Mouse (Mus musculus) cerebellum, adult 18-20 months (tissue): ENCODE data around the gene Mybpc2.
A peak's percentile ranks its signal among the peaks of the same experiment; 100 is the strongest.

Experiments
- DNase-seq, 2 experiments: peaks; one replicate each; pipeline ENCODE4 v3.0.0; 2021

Mybpc2 gene

DNA sequence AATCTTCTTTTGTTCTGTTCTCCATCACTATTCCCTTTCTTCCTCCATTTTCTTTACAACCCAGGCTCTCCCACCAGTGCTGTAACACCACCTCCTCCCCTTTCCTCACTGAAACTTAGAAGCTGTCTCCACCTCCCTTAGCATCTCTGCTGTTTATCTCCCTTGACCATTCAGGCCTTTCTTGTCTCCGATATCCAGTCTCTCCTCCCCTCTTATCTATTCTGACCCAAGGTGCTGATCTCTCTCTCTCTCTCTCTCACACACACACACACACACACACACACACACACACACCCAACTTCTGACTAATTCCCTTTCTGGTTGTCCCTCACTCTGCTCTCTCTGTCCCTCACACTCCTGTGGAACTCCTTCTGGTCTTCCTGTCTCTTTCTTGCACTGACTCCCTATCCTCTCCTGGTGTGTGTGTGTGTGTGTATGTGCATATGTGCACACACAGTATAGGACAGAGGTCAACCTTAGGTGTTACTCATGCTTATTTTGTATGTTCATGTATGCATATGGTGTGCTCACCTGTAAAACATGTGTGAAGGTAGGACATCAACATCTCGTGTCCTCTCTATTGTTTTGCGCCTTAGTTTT lies 41.5 kb downstream of the Mybpc2 start:
- DNase-seq = no peak

DNA sequence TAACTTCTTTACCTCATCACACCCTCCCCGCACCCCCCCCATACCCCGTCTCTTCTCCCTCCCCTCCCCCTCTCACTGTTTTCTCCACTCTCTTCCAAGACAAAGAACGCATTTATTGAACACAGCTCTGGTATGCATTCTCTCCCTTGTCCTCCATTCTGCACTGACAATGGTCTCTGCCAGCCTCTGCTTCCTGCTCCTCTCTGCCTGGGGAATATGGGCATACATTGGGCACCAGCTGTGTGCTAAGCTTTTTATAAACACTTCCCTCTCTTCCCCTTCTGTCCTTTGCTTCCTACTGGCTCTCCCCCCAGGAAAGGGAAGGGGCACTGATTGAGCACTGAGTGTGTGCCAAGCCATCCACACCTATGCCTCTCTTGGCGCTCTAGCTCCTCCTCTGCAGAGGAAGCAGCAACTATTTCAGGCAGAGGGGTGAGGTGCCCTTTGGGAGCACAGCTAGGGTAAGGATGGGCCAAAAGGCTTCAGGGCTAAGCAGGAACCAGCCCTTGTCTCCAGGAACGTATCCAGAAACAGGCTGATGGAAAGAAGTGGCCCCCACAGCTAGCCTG lies 49.3 kb downstream of the Mybpc2 start:
- DNase-seq = peak in 1 of 2 experiments; percentile 12

DNA sequence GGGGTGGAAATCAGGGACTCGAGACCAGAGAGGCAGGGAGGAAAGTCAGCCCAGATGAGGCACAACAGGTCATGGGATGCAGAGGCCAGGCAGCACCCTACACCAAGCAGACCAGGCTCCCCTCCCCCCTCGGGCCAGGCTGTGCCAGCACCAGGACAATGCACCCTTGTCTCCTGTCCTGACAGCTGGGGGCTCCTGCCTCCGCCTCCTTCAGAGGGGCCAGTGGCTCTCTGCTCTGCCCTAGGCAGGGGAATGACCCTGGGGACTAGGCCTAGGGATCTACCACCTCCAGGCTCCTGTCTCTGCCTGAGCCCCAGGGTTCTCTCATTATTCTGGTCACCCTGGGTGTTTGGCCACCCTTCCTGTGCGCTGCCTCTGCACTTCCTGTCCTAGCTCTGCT lies 50.0 kb downstream of the Mybpc2 start:
- DNase-seq = peak; percentile 56 to 63

DNA sequence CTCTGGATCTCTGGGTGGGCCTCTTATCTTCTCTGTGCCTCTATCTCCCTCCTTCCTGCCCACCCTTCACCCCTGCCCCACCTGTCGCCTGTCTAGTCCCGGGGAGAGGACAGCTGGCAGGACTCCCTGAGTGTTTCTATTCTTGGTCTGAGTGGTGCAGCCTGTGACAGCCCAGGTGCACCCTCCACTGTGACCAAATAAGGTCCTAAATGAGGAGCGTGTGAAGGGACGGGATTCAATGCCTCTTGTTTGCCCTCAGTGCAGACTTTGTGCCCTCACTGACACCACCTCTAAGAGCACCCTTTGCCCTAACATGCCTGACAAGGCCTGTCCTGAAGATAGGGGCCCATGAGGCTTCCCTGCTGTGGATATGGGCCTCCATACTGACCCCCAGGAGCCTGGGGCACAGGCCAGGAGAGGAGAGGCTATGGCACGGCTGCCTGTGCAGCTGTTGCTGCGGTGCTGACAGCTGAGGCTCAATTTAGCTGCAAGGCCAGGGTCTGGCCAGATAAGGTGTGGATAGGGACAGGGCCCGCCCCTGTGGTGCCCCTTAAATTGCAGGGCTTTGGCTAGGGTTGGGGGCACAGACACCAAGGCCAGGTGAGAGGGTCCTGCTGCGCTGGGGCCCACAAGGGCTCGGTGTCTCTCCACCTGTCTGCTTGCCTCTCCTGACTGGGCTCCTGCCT lies 51.4 kb downstream of the Mybpc2 start:
- DNase-seq = peak; percentile 42 to 54

DNA sequence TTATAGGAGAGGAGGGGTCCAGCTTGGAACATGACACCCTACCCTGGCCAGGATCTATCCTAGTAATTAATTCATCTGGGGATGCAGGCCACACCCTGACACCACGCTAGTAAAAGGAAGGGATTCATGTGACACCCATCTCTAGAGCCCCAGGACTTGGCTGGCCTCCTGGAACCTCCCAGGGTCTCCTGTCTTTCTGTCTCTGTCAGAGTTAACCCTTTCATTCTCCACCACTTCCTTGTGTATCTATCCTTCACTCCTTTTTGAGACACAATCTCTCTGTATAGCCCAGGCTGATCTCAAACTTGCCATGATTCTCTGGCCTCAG lies 51.9 kb downstream of the Mybpc2 start:
- DNase-seq = no peak

DNA sequence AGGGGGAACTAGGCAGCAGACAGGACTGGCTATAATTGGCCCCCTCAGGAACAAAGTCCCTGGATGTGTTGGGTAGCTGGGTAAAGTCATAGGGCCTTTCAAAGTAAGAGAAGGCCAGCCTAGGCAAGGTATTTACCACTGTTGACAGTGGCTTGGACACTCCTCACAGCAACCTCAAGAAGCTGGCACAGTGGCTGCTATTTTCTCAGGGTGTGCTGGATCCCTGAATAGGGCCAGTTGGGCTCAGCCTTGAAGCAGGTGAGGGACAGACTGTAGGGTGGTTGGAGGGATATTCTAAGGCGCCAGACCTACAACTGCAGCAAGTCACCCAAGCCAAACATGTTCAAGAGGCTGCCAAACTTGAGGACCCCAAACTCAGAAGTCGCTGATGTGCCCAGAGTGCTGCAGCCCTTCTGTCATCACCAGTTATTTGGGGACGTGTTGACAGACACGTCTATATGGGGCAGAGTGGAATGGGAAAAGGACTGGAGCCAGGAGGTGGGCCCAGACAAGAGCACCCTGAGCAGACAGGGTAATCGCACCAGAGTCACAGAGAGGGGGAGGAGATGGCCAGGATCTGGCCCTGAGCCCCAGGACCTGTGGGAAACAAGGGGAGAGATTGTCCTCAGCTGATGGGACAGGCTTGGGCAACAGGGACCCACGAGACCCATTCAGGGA lies 52.4 kb downstream of the Mybpc2 start:
- peak; percentile 26 to 30 for DNase-seq

DNA sequence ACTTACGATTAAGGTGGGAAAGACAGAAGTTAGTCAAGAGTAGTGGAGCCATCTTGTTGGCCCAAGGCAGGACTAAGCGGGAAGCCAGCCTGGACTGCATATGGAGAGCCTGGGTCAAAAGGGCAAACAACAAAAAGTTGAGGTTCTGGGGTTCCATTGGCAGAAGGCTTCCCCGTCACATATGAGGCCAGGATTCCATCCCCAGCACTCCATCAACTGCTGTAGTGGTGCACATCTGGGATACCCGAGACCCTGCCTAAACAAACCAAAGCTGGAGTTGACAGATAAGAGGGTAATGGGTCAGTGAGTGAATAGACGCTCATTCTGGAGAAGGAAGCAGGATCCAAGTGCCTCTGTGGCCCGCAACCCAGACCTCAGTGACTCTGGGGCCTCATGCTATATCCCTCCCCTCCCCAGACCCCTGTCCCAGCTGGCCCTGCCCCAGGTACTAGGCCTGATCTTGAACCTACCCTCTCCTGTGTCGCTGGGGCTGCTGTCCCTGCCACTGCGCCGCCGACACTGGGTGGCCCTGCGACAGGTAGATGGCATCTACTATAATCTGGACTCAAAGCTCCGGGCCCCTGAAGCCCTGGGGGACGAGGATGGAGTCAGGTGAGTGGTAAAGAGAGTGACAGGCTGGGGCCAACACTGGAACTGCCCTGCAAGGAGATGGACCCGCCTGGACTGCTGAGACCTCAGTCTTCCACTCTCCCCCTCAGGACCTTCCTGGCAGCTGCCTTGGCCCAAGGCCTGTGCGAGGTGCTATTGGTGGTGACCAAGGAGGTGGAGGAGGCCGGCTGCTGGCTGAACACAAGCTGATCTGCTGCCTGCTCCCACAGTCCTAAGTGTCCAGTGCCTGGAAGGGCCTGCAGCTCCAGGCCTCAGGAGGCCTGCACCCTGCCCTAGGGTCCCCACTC lies 53.5 kb downstream of the Mybpc2 start:
- DNase-seq = peak; percentile 13 to 16

DNA sequence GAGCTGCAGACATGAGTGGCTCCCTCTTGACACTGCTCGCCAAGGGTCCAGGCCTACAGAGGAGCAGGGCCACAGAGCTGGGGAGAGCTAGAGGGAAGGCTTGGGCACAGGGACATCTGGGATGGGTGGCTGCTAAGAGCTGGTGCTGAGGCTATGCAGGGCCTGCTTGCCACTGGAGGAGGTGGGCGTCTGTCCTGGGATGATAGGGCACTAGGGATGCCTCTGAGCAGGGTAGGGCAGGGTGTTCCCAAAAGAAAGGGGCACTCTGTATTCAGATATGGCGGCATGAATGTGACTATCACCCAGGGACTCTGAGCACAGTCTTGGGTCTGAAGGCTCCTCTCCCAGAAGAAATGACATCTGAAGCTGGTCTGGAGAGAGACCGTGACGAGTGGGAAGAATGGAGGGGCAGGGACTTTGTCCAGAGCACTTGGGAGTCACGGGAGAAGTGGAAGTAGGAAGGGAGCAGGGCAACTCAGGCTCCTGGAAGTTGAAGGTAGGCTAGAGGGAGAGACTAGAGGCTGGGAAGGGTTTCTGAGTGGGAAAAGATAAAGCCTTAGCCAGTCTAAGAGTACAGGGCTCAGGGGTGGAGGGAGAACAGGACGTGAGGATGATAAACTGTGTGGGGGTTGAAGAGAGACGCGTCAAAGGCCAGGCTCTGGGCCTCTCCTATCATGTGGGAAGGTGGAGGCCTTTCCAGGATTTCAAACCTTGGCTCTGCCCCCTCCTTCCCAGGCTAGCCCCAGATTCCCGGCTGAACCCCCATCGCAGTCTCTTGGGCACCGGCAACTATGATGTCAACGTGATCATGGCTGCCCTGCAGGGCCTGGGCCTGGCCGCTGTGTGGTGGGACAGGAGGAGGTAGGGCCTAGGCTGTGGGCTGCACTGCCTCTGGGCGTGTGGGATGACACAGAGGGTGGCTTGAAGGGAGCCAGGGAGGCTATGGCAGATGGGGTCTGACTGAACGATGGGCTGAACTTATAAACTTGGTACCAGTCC lies 54.5 kb downstream of the Mybpc2 start:
- peak; percentile 5 to 17 for DNase-seq

DNA sequence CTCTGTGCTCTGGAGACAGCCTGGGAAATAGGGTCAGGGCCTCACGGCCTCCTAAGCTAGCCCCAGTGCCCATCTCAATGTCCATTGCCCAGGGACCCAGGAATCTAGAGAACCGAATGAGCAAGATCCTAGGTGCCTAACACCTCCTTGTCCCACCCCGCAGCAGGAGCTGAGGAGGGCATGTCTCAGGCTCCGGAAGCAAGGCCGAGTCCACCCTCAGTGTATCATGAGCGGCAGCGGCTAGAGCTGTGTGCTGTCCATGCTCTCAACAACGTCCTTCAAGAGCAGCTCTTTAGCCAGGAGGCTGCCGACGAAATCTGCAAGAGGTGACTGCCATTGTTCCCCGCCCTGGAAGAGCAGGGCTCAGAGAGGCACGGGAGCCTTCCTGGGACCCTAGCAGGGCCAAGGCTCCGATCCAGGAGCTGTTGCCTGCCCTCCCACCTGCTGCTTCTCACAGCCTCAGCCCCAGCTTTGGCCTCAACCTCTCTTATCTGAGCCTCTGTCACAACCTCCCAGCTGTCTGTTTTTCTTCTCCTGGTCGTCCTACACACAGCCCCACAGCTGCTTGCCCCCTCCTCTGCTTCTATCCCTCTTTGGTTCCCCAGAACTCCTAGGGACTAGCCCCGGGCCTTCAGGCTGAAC lies 55.7 kb downstream of the Mybpc2 start:
- DNase-seq = peak; percentile 27 to 52

DNA sequence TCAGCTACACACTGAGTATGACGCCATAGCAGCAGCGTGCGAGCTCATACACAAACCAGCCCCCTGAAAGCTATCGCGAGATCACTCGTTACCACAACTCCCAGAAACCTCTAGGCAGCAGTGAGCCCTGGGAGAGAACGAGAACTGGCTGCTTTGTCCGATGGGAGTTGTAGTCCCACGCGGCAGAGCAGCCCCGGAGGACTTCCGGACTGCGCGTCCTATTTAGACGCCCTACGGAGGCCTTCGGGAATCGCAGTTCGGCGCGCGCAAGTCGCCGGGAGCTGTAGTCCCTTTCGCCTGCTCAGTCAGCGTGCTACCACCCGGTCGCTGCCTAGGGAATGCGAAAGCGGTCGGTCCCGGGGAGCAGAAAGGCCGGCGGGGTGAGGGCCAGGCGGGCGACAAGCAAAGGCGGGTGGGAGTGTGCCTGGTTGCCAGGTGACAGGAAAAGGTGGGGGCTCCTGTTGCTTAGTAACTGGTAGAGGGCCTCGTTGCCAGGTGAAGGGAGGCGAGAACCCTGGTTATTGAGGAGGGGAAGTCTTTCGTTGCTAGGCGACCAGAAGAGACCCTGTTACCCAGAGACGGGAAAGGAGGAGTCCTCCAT lies 56.5 kb downstream of the Mybpc2 start, which contains the start of gene Josd2:
Gene Josd2, plus strand, starts transcription at position 170 of the 601 bp plus-strand sequence.
- peak; percentile 92 to 97 for DNase-seq

DNA sequence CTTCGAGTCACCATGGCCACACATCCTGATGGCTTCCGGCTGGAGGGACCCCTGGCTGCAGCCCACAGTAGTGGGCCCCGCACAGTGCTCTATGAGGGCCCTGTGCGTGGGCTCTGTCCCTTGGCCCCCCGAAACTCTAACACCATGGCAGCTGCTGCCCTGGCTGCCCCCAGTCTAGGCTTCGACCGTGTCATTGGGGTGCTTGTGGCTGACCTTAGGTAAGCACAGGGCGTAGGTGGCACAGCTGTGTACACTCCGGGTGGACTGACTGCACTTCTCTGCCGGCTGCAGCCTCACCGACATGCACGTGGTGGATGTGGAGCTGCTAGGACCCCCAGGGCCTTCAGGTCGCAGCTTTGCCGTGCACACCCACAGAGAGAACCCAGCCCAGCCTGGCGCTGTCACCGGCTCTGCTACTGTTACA lies 57.6 kb downstream of the Mybpc2 start:
- peak; percentile 40 to 54 for DNase-seq

DNA sequence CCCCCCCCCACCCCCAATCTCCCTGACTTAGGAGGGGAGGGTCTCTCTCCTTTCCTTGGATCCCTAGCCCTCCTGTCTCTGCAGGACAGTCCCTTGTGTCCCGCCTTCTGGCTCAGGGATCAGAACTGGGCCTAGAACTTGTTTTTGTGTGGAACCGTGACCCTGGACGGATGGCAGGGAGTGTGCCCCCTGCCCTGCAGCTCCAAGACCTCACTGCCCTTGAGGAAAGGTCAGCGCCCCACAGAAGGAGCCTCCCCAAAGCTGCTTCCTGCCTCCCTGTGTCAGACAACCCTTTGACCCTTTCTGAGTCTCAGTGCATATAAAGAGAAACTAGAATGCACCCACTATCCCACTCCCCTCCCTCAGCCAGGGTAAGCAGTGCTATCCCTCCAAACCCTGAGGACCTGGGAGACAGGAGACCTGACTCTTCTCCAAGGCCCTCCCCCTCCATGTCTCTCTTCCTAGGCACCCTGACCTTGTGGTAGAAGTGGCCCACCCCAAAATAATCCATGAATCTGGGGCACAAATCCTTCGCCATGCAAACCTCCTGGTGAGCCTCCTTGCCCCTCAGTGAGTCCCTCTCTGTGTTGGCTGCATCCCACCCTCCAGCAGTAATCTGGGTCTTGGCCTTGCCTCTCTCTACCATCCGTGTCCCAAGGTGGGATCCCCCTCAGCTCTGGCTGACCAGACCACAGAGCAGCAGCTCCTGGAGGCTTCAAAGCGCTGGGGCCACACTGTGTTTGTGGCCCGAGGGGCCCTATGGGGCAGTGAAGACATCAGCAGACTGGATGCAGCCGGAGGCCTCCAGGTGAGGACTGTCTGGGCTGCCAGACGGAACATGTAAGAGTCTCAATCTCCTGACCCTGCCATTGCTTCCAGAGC lies 58.2 kb downstream of the Mybpc2 start:
- peak; percentile 26 to 42 for DNase-seq

DNA sequence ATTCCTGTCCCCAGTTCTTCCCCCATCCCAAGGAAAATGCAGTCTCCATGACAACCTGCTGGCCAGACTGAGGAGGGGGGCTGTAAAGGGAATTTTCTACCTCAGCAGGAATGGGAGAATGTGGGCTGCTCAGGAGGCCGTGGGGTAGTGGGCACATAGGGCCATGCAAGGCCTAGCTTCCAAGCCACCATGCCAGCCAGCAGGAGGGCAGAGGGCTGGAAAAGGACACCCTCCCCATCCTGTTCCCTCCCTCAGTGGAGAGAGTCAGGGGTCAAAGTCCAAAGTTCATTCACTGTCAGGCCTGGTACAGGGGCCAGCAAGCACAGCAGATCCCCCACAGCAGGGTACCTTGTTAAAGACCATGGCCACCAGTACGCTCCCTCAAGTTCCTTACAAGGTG lies 59.3 kb downstream of the Mybpc2 start, which contains the start of gene Aspdh:
Gene Aspdh, plus strand, starts transcription at position 281 of the 400 bp plus-strand sequence.
- peak; percentile 43 to 47 for DNase-seq

DNA sequence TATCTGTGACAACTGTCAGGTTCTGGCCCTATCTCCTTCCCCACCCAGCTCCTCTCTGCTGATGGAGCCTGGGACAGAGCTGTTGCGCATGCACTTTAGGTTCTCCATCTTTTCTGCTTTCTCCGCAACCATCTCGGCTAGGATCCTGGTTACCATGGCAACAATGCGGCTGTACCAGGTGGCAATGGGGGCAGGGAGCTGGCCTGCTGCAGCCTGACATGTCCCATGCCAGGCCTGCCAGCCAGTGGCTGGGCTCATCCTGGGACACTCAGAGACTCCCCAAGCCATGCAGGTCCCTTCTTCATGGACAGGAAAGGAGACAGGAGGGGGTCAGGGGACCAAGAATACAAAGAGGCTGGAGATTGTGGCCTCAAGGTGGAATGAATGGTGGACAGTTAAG lies 59.9 kb downstream of the Mybpc2 start:
- peak; percentile 95 to 97 for DNase-seq

DNA sequence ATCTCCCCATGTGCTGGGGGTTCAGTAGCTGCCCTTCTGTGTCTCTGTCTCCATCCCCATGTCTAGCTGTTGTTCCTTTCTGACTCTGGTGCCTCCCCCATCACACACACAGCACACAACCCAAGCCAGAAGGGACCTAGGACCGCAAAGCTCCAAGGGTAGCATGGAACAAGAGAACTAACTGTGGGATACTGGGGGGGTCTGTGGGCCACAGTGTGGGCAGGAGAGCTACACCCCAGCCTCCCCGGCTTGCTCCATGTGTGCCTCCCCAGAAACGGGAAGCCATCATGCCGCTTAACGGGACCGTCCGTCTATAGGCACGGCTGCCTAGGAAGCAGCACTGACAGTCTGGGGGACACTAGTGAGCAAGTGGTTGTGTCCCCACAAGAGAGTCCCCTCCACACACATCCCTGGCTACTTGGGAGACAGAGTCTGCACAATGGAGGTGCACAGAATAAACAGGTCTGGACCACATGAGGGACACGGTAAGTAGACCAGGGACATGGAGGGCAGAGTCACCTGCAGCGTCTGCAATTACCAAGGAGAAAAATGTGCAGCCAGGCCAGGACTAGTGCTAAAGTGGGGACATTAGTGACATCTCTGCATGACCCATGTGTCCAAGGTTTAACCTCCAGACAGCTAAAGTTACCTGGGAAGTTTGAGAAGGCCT lies 60.8 kb downstream of the Mybpc2 start:
- peak; percentile 19 to 51 for DNase-seq

DNA sequence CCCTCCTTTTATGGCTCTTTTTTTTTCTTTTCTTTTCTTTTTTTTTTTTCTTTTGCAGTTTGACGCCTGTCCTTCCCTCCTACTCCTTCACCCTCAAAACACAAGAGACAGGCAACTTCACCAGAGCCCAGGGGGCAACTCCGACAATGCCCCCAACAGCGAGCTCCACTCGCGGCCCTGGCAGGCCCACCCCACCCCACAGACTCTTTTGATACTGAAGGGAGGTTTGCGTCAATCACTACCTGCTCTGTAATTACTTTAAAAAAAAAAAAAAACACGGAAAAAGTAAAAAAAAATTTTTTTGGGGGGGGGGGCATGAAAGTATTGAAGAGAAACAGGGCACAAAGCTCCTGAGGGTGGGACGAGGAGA lies 61.4 kb downstream of the Mybpc2 start:
- peak in 1 of 2 experiments; percentile 5 for DNase-seq

DNA sequence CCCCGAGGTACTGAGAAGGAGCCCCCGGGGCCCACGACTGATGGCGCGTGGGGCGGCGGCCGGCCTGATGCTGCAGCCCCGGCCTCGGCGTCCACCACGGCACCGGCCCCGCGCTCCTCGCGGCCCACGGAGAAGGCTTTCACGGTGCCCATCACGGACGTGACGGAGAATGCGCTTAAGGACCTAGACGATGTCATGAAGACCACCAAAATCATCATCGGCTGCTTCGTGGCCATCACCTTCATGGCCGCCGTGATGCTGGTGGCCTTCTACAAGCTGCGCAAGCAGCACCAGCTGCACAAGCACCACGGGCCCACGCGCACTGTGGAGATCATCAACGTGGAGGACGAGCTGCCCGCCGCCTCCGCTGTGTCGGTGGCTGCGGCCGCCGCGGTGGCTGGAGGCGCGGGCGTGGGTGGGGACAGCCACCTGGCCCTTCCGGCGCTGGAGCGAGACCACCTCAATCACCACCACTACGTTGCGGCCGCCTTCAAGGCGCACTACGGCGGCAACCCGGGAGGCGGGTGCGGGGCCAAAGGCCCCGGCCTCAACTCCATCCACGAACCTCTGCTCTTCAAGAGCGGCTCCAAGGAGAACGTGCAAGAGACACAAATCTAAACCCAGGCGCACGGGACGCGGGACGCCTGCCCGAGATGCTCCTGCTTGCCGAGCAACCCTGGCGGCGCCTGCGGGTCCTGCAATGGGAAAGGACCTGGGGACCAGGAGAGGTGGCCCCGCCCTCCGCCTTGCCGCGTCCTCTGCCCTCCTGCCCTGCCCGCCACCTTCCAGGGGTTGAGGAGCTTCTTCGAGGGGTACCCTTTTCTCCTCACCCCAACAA lies 62.0 kb downstream of the Mybpc2 start:
- DNase-seq = peak; percentile 55 to 61
